Mouse (Mus musculus) left cerebral cortex, adult 18-20 months (tissue): Measurements from ENCODE around the gene Tfap2d. TPM values are rescaled to one million over a fixed set of nuclear protein-coding genes. Genes with fewer than 3 reads are reported as not detected.

Experiments used
- DNase-seq, 2 experiments: peaks; one replicate each; pipeline ENCODE4 v3.0.0; 2021 to 2022; ENCODE audit warnings: low spot score in 2 of 2, mixed read lengths in 1 of 2
- total RNA-seq, 2 experiments: library from RNA; stranded (reverse); gene quantifications; 2 replicates each; pipeline ENCODE4 v1.2.3; 2021

The Tfap2d gene
- total RNA-seq, 2 experiments from 2014 or later: 2.7 to 2.9 TPM

DNA sequence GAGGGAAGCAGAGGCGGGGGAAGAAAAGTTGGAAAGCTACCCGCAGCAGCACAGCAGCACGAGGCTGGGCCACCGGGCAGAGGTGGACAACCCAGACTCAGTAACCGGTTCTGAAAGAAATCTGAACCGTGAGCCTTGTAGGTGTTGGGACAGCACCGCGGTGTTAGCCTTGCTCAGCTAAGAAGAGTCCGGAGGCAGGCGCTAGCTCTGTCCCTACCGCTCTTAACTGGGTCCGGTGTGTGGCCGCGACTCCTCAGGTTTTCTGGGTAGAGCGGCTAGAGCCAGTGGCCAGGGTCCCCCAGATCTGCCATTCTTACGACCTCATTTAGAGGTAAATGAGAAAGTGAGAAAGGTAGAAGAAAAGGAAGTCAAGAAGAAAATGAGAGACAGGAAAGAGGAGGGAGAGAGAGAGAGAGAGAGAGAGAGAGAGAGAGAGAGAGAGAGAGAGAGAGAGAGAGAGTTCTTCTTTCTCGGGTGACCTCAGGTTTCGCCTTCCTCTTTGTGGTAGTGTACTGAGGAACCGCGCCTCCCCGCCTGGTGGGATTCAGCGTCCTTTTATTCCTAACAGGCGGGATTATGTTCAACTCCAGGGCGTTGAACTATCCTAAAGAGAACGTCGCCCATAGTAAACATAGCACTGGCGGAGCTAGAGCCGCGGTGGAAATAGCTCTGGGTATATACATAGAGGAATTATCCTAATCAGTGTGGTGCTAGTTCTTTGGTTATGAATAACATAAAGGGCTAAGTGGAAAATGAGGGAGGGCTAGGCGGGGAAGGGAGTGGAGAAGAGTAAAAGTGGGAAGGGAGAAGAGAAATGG, 107.6 kb downstream of the Tfap2d start:
- DNase-seq: no peak

DNA sequence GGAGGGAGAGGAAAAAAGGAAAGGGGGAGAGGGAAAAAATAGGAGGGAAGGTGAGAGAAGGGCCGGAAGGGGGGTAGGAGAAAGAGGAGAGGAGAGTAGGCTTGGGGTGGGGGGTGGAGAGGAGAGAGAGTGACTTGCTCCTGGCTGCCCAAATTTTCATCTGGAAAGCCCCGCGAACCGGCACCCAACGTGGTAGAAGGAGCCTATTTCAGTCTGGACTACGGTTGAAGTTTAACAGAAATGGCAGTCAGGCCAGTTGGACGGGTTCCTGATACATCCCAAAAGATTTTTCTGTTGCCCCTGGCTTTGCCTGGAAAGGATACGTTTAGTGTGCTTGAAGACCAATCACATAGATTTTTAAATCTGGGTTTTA, 108.2 kb downstream of the Tfap2d start:
- DNase-seq: no peak

DNA sequence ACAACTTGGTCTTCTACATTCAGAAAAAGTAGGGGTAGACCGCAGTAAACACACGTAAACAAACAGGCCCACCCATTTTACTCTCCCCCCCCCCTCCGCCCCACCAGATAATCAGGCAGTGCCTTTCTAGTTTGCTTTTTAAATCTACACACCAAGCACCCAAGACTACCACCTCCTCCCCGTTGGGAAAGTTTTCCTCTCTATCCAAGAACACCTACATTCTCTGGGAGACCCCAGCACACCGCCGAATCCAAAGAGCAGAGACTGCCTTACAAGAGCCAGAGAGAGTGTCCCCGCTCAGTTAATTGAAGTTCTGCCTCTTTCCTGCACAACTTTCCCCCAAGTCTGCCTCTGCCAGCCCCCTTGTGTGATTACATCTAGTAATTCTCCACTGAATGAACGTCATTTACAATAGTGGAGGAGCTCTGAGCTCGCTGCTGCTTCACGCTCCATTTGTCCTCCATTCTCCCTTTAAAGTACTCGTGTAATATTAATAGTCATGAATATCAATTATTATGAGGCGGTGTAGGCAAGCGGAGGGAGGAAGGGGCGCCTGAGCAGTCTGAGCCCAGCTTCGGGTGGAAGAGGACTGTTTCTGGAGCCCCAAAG, 108.8 kb downstream of the Tfap2d start:
- no peak for DNase-seq

GRCm38 (mm10) chr1:19212691-19213090, 109.9 kb downstream of the Tfap2d start:
- no peak for DNase-seq

- DNase-seq: no peak
These were observed 110.3 kb downstream of the Tfap2d start for GRCm38 (mm10) chr1:19213171-19213570.

- DNase-seq: no peak
These were observed 111.1 kb downstream of the Tfap2d start for GRCm38 (mm10) chr1:19213851-19214395.

Other genes starting within 250 kb of the Tfap2d start
- 1 to 10 TPM; 1.3 to 1.6 TPM for gene Tfap2b, start 105.9 kb downstream of the Tfap2d start, total RNA-seq